Mouse (Mus musculus) limb, embryonic 12.5 days (tissue): ENCODE measurements around the gene Plce1. TPM values are rescaled to one million over a fixed set of nuclear protein-coding genes. Genes with fewer than 3 reads are reported as not detected.

Experiments used
- ATAC-seq: fragments of 200-750 bp; cut with Nextera tagmentation; 2 replicates; pipeline ENCODE4 v1.8.0; 2017; ENCODE audit warnings: low read depth, moderate TSS enrichment; ENCODE audit not compliant: insufficient number of reproducible peaks, insufficient read depth, low FRiP score, low TSS enrichment
- H3K27ac ChIP-seq: fragments of 300-500 bp; sonication (generic); 2 replicates; pipeline ENCODE4 v1.5.1; 2016; ENCODE audit warnings: mild to moderate bottlenecking, moderate library complexity
- H3K27me3 ChIP-seq: fragments of 300-500 bp; sonication (generic); 2 replicates; pipeline ENCODE4 v1.6.1; 2016; ENCODE audit warnings: mild to moderate bottlenecking, moderate library complexity
- H3K36me3 ChIP-seq: fragments of 300-500 bp; sonication (generic); 2 replicates; pipeline ENCODE4 v1.6.1; 2016; ENCODE audit warnings: mild to moderate bottlenecking, moderate library complexity
- H3K4me1 ChIP-seq: fragments of 300-500 bp; sonication (generic); replicated peaks from 2 replicates; pipeline ENCODE4 v1.6.1; 2016
- H3K4me2 ChIP-seq: fragments of 300-500 bp; sonication (generic); 2 replicates; pipeline ENCODE4 v1.6.1; 2016; ENCODE audit warnings: mild to moderate bottlenecking, moderate library complexity
- H3K4me3 ChIP-seq: fragments of 300-500 bp; sonication (generic); replicated peaks from 2 replicates; pipeline ENCODE4 v1.5.1; 2016; ENCODE audit warnings: mild to moderate bottlenecking
- H3K9ac ChIP-seq: fragments of 300-500 bp; sonication (generic); replicated peaks from 2 replicates; pipeline ENCODE4 v1.6.1; 2016; ENCODE audit warnings: mild to moderate bottlenecking, moderate library complexity
- H3K9me3 ChIP-seq: fragments of 300-500 bp; sonication (generic); 2 replicates; pipeline ENCODE4 v1.6.1; 2016; ENCODE audit warnings: mild to moderate bottlenecking, moderate library complexity
- WGBS: fragments of 180-500 bp; shearing (Covaris S2); methylation state at CpG from one replicate; pipeline ENCODE4 v1.1.7; 2016; 5-methylcytosine and 5-hydroxymethylcytosine counted together
- polyA plus RNA-seq: library from polyadenylated mRNA; unstranded; fragments of >200 nt; fragmentation: Nextera tagmentation; extraction: Ambion mirVana; gene quantifications from 2 replicates; pipeline ENCODE4 v1.2.1, GENCODE M21; 2016

The Plce1 gene
- polyA plus RNA-seq, 1 experiment from 2014 or later, result 7.1 TPM

GRCm38 (mm10) chr19:38610809-38611208, 129.9 kb downstream of the Plce1 start:
- H3K27me3 ChIP-seq, result no peaks in the 10 kb centered on the region
- no peak overlapping the region for H3K4me3 ChIP-seq
- no peaks in the 10 kb centered on the region for H3K4me1 ChIP-seq
- no peaks in the 10 kb centered on the region for H3K36me3 ChIP-seq
- H3K9ac ChIP-seq, result no peak overlapping the region
- 89% methylated on average over 8 of the region's 8 CpGs for WGBS
- H3K27ac ChIP-seq, result no peak overlapping the region
- ATAC-seq, result no peak
- no peak overlapping the region for H3K4me2 ChIP-seq
- peaks cover 3% of the 10 kb centered on the region; the same call in 1 of the 2 replicates for H3K9me3 ChIP-seq

DNA sequence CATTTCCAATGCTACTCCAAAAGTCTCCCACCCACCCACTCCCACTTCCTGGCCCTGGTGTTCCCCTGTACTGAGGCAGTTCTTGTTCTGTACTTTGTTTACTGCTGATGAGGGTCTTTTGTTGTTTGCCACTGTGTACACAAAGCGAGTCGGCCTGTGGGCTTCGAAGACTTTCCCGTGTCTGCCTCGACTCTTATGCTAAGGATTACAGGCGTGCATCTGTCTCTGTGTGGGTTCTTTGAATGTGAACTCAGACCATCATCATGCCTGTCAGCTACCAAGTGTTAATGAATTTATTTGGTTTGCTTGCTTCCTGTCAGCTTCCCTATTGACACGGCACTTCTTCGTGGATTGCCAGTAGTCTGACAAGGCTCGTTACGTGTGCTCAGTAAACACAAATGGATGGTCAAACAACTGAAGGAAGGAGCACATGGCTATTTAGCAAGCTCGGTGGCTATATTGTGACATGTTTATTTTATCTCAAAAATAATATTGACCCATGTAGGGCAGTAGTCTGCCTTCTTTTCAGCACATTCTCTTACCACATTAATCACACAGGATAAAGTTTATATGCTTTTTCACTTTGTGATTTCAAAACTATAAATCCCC, 133.3 kb downstream of the Plce1 start:
- H3K4me2 ChIP-seq, result no peak overlapping the region
- no peaks in the 10 kb centered on the region for H3K9me3 ChIP-seq
- no peak overlapping the region for H3K4me3 ChIP-seq
- H3K9ac ChIP-seq, result no peak overlapping the region
- no peaks in the 10 kb centered on the region for H3K4me1 ChIP-seq
- WGBS, result 72% methylated on average over 11 of the region's 11 CpGs
- no peak overlapping the region for H3K27ac ChIP-seq
- no peaks in the 10 kb centered on the region for H3K36me3 ChIP-seq
- H3K27me3 ChIP-seq, result no peaks in the 10 kb centered on the region
- ATAC-seq, result no peak

GRCm38 (mm10) chr19:38615356-38615755, 134.4 kb downstream of the Plce1 start:
- no peaks in the 10 kb centered on the region for H3K36me3 ChIP-seq
- H3K4me2 ChIP-seq, result no peak overlapping the region
- ATAC-seq, result no peak
- H3K4me3 ChIP-seq, result no peak overlapping the region
- H3K27ac ChIP-seq, result no peak overlapping the region
- H3K9me3 ChIP-seq, result no peaks in the 10 kb centered on the region
- H3K27me3 ChIP-seq, result no peaks in the 10 kb centered on the region
- no peaks in the 10 kb centered on the region for H3K4me1 ChIP-seq
- no peak overlapping the region for H3K9ac ChIP-seq
- 58% methylated on average over 6 of the region's 6 CpGs for WGBS

DNA sequence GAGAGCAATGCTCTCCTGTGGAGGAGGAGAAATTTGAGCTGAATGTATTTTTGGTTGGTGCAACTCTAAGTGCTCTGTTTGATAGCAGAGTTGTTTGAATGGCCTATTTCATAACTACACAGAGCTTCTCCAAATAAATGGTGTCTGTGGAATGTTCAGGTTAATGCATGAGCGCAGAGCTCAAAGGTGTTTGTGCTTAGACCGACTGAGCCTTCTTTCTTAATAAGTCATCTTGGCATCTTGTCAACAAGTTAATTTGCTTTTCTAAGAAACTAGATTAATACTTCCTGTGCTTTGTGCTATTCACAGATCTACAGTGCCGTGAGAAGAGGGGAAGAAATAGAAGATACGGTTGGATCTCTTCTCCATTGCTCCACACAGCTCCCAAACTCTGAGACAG, 139.2 kb downstream of the Plce1 start:
- WGBS, result 78% methylated on average over 4 of the region's 4 CpGs
- Histone ChIP-seq H3K27ac (no peak overlapping the region), H3K36me3 (no peaks in the 10 kb centered on the region), H3K27me3 (no peaks in the 10 kb centered on the region), H3K4me1 (peaks cover 7% of the 10 kb centered on the region; the same call in 1 of the 2 replicates), H3K9me3 (no peaks in the 10 kb centered on the region), H3K9ac (no peak overlapping the region), H3K4me3 (no peak overlapping the region), H3K4me2 (no peak overlapping the region)
- no peak for ATAC-seq

DNA sequence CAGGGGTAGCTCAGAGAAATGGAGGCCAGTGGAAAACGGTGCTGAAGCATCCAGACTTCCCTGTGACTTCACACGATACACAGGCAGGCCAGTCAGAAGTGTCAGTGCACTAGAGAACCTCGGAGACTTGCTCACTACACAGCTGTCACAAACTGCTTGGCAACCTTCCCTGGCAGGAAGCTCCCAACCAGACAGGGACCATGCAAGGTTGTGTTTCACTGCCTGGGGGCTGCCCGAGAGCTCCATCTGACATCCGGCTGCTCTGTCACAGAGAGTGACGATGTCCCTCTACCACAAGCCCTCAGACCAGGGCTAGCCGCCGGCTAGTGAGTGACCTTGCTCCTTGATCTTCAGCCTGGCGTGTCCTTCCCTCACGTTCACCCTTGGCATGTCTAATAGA, 140.6 kb downstream of the Plce1 start:
- no peaks in the 10 kb centered on the region for H3K27me3 ChIP-seq
- no peak for ATAC-seq
- 85% methylated on average over 10 of the region's 10 CpGs for WGBS
- no peaks in the 10 kb centered on the region for H3K9me3 ChIP-seq
- H3K9ac ChIP-seq, result no peak overlapping the region
- no peak overlapping the region for H3K4me2 ChIP-seq
- H3K36me3 ChIP-seq, result no peaks in the 10 kb centered on the region
- no peak overlapping the region for H3K27ac ChIP-seq
- H3K4me1 ChIP-seq, result peaks cover 7% of the 10 kb centered on the region; the same call in 1 of the 2 replicates
- no peak overlapping the region for H3K4me3 ChIP-seq

DNA sequence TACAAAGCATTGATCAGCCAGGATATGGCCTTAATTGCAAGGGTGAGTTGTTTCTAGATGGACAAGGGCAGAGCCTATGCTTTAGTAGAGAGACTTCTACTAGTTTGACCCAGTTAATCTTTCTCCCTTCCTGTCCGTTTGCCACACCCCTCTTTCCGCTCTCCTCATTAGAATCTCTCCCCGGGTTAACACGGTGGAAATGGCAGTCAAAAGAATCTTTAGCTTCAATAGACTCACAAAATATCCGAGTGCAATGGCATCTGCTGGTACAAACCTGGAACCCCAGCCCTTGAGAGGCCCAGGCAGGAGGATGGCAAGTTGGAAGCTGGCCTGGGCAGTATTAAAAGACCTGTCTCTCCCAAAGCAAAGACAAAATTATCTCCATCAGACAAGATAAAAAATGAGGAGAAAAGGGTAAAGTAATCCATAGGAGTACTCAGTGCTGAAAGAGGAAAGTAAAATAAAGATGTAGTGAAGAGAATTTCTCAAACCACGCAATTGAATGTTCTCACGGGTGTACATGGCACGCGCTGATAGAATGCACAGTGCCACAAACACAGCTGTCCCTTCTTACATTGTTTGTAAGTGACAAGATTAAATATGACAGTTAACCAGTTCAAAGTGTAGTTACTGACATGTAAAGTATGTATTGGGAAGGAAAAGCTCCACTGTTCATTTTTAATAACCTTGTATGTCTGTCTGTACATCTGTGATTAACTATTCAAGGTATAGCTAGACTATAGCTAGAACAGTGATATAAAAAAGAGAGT, 145.5 kb downstream of the Plce1 start:
- Histone ChIP-seq H3K36me3 (no peaks in the 10 kb centered on the region), H3K27ac (no peak overlapping the region), H3K9ac (no peak overlapping the region), H3K4me2 (no peak overlapping the region), H3K9me3 (no peaks in the 10 kb centered on the region), H3K4me3 (no peak overlapping the region), H3K4me1 (peaks cover 7% of the 10 kb centered on the region; the same call in 1 of the 2 replicates), H3K27me3 (no peaks in the 10 kb centered on the region)
- no peak for ATAC-seq
- WGBS, result 83% methylated on average over 9 of the region's 9 CpGs

DNA sequence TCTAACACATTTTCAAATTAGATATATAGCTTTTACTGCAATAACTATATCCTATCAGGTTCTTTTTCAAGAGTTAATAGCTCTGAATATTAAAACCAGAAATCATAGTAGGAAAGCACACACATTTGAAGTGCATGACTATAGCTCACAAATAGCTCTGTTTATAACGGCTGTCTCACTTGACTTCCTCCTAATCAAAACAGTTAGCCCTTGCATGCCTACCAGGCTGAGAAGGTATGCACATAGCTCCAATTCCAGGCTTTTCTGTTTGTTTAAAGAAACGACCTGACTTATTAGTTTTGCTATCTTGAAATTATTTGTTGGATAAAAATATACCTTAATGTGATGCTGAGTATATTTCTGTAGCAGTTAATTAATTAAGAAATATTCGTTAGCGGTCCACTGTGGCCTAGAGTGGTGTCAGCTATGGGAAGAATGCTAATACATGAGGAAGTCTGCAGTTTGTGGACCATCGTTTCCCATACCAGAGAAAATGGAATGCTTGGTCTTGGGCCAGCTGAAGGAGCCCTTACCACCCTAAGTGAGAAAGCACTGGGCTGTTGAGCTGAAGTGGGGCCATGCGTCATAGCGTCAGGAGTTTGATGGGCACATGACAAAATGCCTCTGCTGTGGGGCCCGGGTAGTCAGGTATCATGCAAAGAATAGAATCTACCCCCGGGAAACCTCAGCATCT, 146.3 kb downstream of the Plce1 start:
- ATAC-seq, result no peak
- WGBS, result 80% methylated on average over 9 of the region's 9 CpGs
- H3K4me2 ChIP-seq, result no peak overlapping the region
- no peaks in the 10 kb centered on the region for H3K27me3 ChIP-seq
- H3K36me3 ChIP-seq, result no peaks in the 10 kb centered on the region
- no peak overlapping the region for H3K27ac ChIP-seq
- no peaks in the 10 kb centered on the region for H3K9me3 ChIP-seq
- H3K9ac ChIP-seq, result no peak overlapping the region
- no peak overlapping the region for H3K4me3 ChIP-seq
- H3K4me1 ChIP-seq, result peaks cover 7% of the 10 kb centered on the region; the same call in 1 of the 2 replicates

DNA sequence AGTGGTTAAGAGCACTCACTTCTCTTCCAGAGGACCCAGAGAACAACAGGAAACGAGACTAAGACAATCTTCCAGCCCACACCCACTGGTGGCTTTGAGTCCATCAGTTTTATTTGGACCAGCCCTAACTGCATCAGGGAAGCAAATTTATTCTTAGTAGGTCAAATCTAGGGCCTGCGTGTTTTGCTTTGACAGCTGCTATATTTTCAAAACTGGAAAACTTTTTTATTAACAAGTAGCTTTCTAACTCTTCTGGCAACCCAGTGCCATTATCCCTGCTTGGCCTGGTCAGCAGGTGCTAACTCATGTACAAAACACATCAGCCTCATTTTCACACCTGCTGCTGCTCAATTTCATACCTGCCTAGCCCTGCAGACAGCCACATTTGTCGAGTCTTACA, 151.3 kb downstream of the Plce1 start:
- H3K27me3 ChIP-seq, result no peaks in the 10 kb centered on the region
- H3K4me1 ChIP-seq, result peaks cover 3% of the 10 kb centered on the region; the same call in 1 of the 2 replicates
- no peaks in the 10 kb centered on the region for H3K9me3 ChIP-seq
- H3K27ac ChIP-seq, result no peak overlapping the region
- no peaks in the 10 kb centered on the region for H3K36me3 ChIP-seq
- ATAC-seq, result no peak
- 65% methylated on average over 3 of the region's 3 CpGs for WGBS
- H3K4me2 ChIP-seq, result no peak overlapping the region
- H3K9ac ChIP-seq, result no peak overlapping the region
- no peak overlapping the region for H3K4me3 ChIP-seq

- H3K36me3 ChIP-seq, result no peaks in the 10 kb centered on the region
- no peaks in the 10 kb centered on the region for H3K9me3 ChIP-seq
- no peak overlapping the region for H3K4me2 ChIP-seq
- H3K27ac ChIP-seq, result no peak overlapping the region
- no peak for ATAC-seq
- H3K27me3 ChIP-seq, result no peaks in the 10 kb centered on the region
- H3K4me1 ChIP-seq, result 0 out of 2 replicates have a peak, but pooled peaks cover 3% of the 10 kb centered on the region
- 51% methylated on average over 5 of the region's 5 CpGs for WGBS
- no peak overlapping the region for H3K4me3 ChIP-seq
- no peak overlapping the region for H3K9ac ChIP-seq
These were observed 152.4 kb downstream of the Plce1 start for GRCm38 (mm10) chr19:38633306-38633705.

GRCm38 (mm10) chr19:38639050-38639449, 158.1 kb downstream of the Plce1 start:
- H3K4me3 ChIP-seq, result no peak overlapping the region
- H3K9ac ChIP-seq, result no peak overlapping the region
- WGBS, result 86% methylated on average over 3 of the region's 3 CpGs
- no peaks in the 10 kb centered on the region for H3K36me3 ChIP-seq
- no peaks in the 10 kb centered on the region for H3K4me1 ChIP-seq
- no peak for ATAC-seq
- H3K9me3 ChIP-seq, result no peaks in the 10 kb centered on the region
- no peak overlapping the region for H3K27ac ChIP-seq
- H3K4me2 ChIP-seq, result no peak overlapping the region
- no peaks in the 10 kb centered on the region for H3K27me3 ChIP-seq

GRCm38 (mm10) chr19:38639805-38640204, 158.9 kb downstream of the Plce1 start:
- Histone ChIP-seq H3K4me2 (no peak overlapping the region), H3K9me3 (no peaks in the 10 kb centered on the region), H3K27ac (no peak overlapping the region), H3K4me1 (no peaks in the 10 kb centered on the region), H3K27me3 (no peaks in the 10 kb centered on the region), H3K9ac (no peak overlapping the region), H3K36me3 (no peaks in the 10 kb centered on the region), H3K4me3 (no peak overlapping the region)
- ATAC-seq, result no peak
- WGBS, result 81% methylated on average over 3 of the region's 3 CpGs
